Mouse (Mus musculus): Measurements from ENCODE around the gene Fyb. TPM values are rescaled to one million over a fixed set of nuclear protein-coding genes. Genes with fewer than 3 reads are reported as not detected.

Gene Fyb
- polyA plus RNA-seq, 1 experiment: 1,175 TPM

DNA sequence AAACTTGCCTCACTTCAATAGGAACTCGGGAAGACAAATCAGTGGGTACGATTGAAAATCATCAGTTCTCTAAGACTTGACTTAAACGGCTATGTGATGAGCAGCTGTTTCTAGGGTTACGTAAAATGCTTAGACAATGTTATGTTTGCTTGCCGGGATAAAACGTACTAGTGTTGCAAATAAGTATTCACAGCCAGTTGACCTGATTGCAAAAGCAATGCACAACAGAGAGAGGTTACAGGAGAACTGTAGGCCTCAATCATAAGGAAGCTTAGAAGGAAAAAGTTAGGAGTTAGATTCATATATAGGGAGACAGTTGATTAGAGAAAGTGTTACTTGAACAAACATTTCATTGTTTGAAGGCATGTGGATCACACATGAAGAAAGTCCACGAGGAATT lies 187.7 kb downstream of the Fyb start:
- peaks cover 71% of the 10 kb centered on the region for H3K4me1 ChIP-seq
- H3K36me3 ChIP-seq (replicated peaks; ENCODE audit: low read length): peaks cover 4% of the 10 kb centered on the region
- no peak overlapping the region for H3K4me3 ChIP-seq (replicated peaks)
- H3K9me3 ChIP-seq: no peaks in the 10 kb centered on the region
- H3K27me3 ChIP-seq (replicated peaks): no peaks in the 10 kb centered on the region
- no peak for TF ChIP-seq FLI1 (IDR thresholded peaks at IDR 0.05; ENCODE audit: low read length)
- TF ChIP-seq GATA1 (IDR thresholded peaks at IDR 0.05; ENCODE audit: borderline replicate concordance, low read length): no peak

DNA sequence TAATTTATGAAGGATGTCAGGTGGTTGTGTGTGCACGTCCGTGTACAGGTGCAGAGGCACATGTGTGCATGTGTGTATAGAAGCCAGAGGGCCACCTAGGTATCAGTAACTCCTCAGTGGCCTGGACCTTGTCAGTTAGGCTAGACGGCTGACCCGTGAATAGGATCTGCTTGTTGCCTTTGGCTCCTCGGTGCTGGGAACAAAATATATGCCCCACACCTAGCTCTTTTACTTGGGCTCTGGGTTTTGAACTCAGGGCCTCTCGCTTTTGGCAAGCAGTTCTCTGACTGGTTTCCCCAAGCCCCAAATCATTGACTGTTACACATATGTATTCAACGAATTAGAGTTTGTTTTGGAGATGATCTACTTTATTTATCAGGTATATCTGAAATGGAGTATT lies 188.6 kb downstream of the Fyb start:
- no peaks in the 10 kb centered on the region for H3K27me3 ChIP-seq (replicated peaks)
- H3K36me3 ChIP-seq (replicated peaks; ENCODE audit: low read length): peaks cover 4% of the 10 kb centered on the region
- peak overlapping the region; percentile 46 for H3K4me3 ChIP-seq (replicated peaks)
- peaks cover 63% of the 10 kb centered on the region for H3K4me1 ChIP-seq
- TF ChIP-seq GATA1 (IDR thresholded peaks at IDR 0.05; ENCODE audit: borderline replicate concordance, low read length) (no peak), FLI1 (IDR thresholded peaks at IDR 0.05; ENCODE audit: low read length) (no peak)
- no peaks in the 10 kb centered on the region for H3K9me3 ChIP-seq

Other genes starting within 250 kb of the Fyb start
- gene Dab2, start 223.1 kb upstream of the Fyb start, polyA plus RNA-seq (2012; ENCODE audit: insufficient read depth, low replicate concordance): 3.0 TPM in 1 of 2 replicates, not detected in the other
- not detected in 2 replicates for gene C9, start 77.5 kb upstream of the Fyb start, polyA plus RNA-seq (2012; ENCODE audit: insufficient read depth, low replicate concordance)
- gene Rictor, start 185.5 kb downstream of the Fyb start, polyA plus RNA-seq (2012; ENCODE audit: insufficient read depth, low replicate concordance): 0.07 TPM in 1 of 2 replicates, not detected in the other